Mouse (Mus musculus) liver, embryonic 18 days (tissue): ENCODE measurements around the gene Phf14. TPM values are rescaled to one million over a fixed set of nuclear protein-coding genes. Genes with fewer than 3 reads are reported as not detected.

ENCODE experiments used
- polyA plus RNA-seq: library from polyadenylated mRNA; depleted of rRNA; stranded (reverse); fragments of >200 nt; gene quantifications from 2 replicates; pipeline ENCODE4 v1.2.3, GENCODE M21; 2012; rRNA removed

Phf14 gene
- 8.1 and 9.2 TPM in 2 replicates for polyA plus RNA-seq

GRCm38 (mm10) chr6:11907269-11908032, at the start of gene Phf14, which contains the start of gene Ndufa4:
TSS of gene Phf14 (plus strand) at chr6:11907809.
TSS of gene Ndufa4 (minus strand) at chr6:11907497.

Other genes starting within 250 kb of the Phf14 start
- gene Ndufa4, start 312 bp upstream of the Phf14 start, polyA plus RNA-seq, result 474 and 516 TPM in 2 replicates